Mouse (Mus musculus): ENCODE measurements around the gene Plk5. TPM values are rescaled to one million over a fixed set of nuclear protein-coding genes. Genes with fewer than 3 reads are reported as not detected.

Gene Plk5
- polyA plus RNA-seq (2016; fragmentation: Nextera tagmentation; extraction: Ambion mirVana) = 0.35 and 0.50 TPM in 2 replicates

GRCm38 (mm10) chr10:80356001-80356682 is at the start of gene Plk5:
Gene Plk5, plus strand, starts transcription at chr10:80356459.
- H3K4me1 ChIP-seq = peaks cover 16% of the 10 kb centered on the region
- H3K4me2 ChIP-seq (replicated peaks) = peak within 1 kb of the TSS; percentile 52
- no peaks in the 10 kb centered on the region for H3K36me3 ChIP-seq
- WGBS = 1% methylated on average over 53 of the region's 53 CpGs
- peak within 1 kb of the TSS; percentile 29 for H3K4me3 ChIP-seq
- no peaks in the 10 kb centered on the region for H3K9me3 ChIP-seq (replicated peaks)
- H3K27me3 ChIP-seq = peaks cover 98% of the 10 kb centered on the region
- H3K9ac ChIP-seq = 0 out of 2 replicates have a peak within 1 kb of the TSS, but pooled peaks have one; percentile 28
- no peak within 1 kb of the TSS for H3K27ac ChIP-seq
- no peak for ATAC-seq (ENCODE audit: low FRiP score)

- H3K9me3 ChIP-seq (replicated peaks) = no peaks in the 10 kb centered on the region
- no peak overlapping the region for H3K4me3 ChIP-seq
- no peak overlapping the region for H3K27ac ChIP-seq
- peaks cover 53% of the 10 kb centered on the region for H3K27me3 ChIP-seq
- WGBS = 88% methylated on average over 16 of the region's 16 CpGs
- peaks cover 29% of the 10 kb centered on the region for H3K4me1 ChIP-seq
- no peak for ATAC-seq (ENCODE audit: low FRiP score)
- H3K36me3 ChIP-seq = peaks cover 98% of the 10 kb centered on the region
- H3K4me2 ChIP-seq (replicated peaks) = no peak overlapping the region
- no peak overlapping the region for H3K9ac ChIP-seq
These were observed 44.7 kb upstream of the Plk5 start for GRCm38 (mm10) chr10:80311560-80311959.

GRCm38 (mm10) chr10:80312586-80313504 is 43.4 kb upstream of the Plk5 start:
- Histone ChIP-seq H3K36me3 (peaks cover 98% of the 10 kb centered on the region), H3K27ac (no peak overlapping the region), H3K9me3 (replicated peaks) (no peaks in the 10 kb centered on the region), H3K4me1 (peaks cover 37% of the 10 kb centered on the region), H3K4me3 (0 out of 2 replicates have a peak overlapping the region, but pooled peaks have one; percentile 6), H3K4me2 (replicated peaks) (no peak overlapping the region), H3K9ac (no peak overlapping the region), H3K27me3 (peaks cover 63% of the 10 kb centered on the region)
- ATAC-seq (ENCODE audit: low FRiP score) = no peak
- WGBS = 65% methylated on average over 54 of the region's 54 CpGs

GRCm38 (mm10) chr10:80313627-80314201 is 42.5 kb upstream of the Plk5 start:
- WGBS = 59% methylated on average over 20 of the region's 20 CpGs
- no peak overlapping the region for H3K4me3 ChIP-seq
- ATAC-seq (ENCODE audit: low FRiP score) = no peak
- H3K9me3 ChIP-seq (replicated peaks) = no peaks in the 10 kb centered on the region
- H3K4me1 ChIP-seq = peaks cover 37% of the 10 kb centered on the region
- no peak overlapping the region for H3K27ac ChIP-seq
- peaks cover 63% of the 10 kb centered on the region for H3K27me3 ChIP-seq
- H3K9ac ChIP-seq = no peak overlapping the region
- no peak overlapping the region for H3K4me2 ChIP-seq (replicated peaks)
- peaks cover 98% of the 10 kb centered on the region for H3K36me3 ChIP-seq

GRCm38 (mm10) chr10:80314494-80315001 is 41.7 kb upstream of the Plk5 start:
- Histone ChIP-seq H3K4me2 (replicated peaks) (no peak overlapping the region), H3K4me1 (peaks cover 46% of the 10 kb centered on the region), H3K36me3 (peaks cover 90% of the 10 kb centered on the region), H3K9ac (0 out of 2 replicates have a peak overlapping the region, but pooled peaks have one; percentile 32), H3K27ac (no peak overlapping the region), H3K27me3 (peaks cover 63% of the 10 kb centered on the region), H3K9me3 (replicated peaks) (no peaks in the 10 kb centered on the region), H3K4me3 (no peak overlapping the region)
- ATAC-seq (ENCODE audit: low FRiP score) = no peak
- WGBS = 53% methylated on average over 16 of the region's 16 CpGs

- 54% methylated on average over 27 of the region's 27 CpGs for WGBS
- 0 out of 2 replicates have a peak overlapping the region, but pooled peaks have one; percentile 32 for H3K9ac ChIP-seq
- peaks cover 51% of the 10 kb centered on the region for H3K4me1 ChIP-seq
- no peak overlapping the region for H3K4me3 ChIP-seq
- H3K9me3 ChIP-seq (replicated peaks) = no peaks in the 10 kb centered on the region
- no peak for ATAC-seq (ENCODE audit: low FRiP score)
- H3K4me2 ChIP-seq (replicated peaks) = no peak overlapping the region
- H3K27me3 ChIP-seq = peaks cover 63% of the 10 kb centered on the region
- no peak overlapping the region for H3K27ac ChIP-seq
- peaks cover 85% of the 10 kb centered on the region for H3K36me3 ChIP-seq
These were observed 40.9 kb upstream of the Plk5 start for GRCm38 (mm10) chr10:80315315-80315714.

GRCm38 (mm10) chr10:80316359-80316781 is 39.9 kb upstream of the Plk5 start:
- ATAC-seq (ENCODE audit: low FRiP score) = no peak
- H3K4me2 ChIP-seq (replicated peaks) = no peak overlapping the region
- 36% methylated on average over 11 of the region's 11 CpGs for WGBS
- H3K4me1 ChIP-seq = peaks cover 53% of the 10 kb centered on the region
- H3K36me3 ChIP-seq = peaks cover 74% of the 10 kb centered on the region
- H3K27me3 ChIP-seq = peaks cover 57% of the 10 kb centered on the region
- peak overlapping the region; percentile 1; the same call in 1 of the 2 replicates for H3K9ac ChIP-seq
- H3K4me3 ChIP-seq = no peak overlapping the region
- H3K27ac ChIP-seq = no peak overlapping the region
- H3K9me3 ChIP-seq (replicated peaks) = no peaks in the 10 kb centered on the region

GRCm38 (mm10) chr10:80317011-80317410 is 39.2 kb upstream of the Plk5 start:
- Histone ChIP-seq H3K4me1 (peaks cover 53% of the 10 kb centered on the region), H3K36me3 (peaks cover 68% of the 10 kb centered on the region), H3K27me3 (peaks cover 54% of the 10 kb centered on the region), H3K9ac (no peak overlapping the region), H3K4me3 (no peak overlapping the region), H3K4me2 (replicated peaks) (no peak overlapping the region), H3K9me3 (replicated peaks) (no peaks in the 10 kb centered on the region), H3K27ac (no peak overlapping the region)
- no peak for ATAC-seq (ENCODE audit: low FRiP score)
- WGBS = 61% methylated on average over 10 of the region's 10 CpGs

GRCm38 (mm10) chr10:80320340-80320760 is 35.9 kb upstream of the Plk5 start, which contains the start of gene 2310011J03Rik:
Gene 2310011J03Rik, minus strand, starts transcription at chr10:80320537.
- peaks cover 35% of the 10 kb centered on the region for H3K36me3 ChIP-seq
- H3K4me2 ChIP-seq (replicated peaks) = peak within 1 kb of the TSS; percentile 88
- H3K4me3 ChIP-seq = peak within 1 kb of the TSS; percentile 81
- peak within 1 kb of the TSS; percentile 76 for H3K9ac ChIP-seq
- WGBS = under 1% methylated on average over 34 of the region's 34 CpGs
- peak within 1 kb of the TSS; percentile 68 for H3K27ac ChIP-seq
- H3K27me3 ChIP-seq = peaks cover 44% of the 10 kb centered on the region
- peaks cover 48% of the 10 kb centered on the region for H3K4me1 ChIP-seq
- ATAC-seq (ENCODE audit: low FRiP score) = peak; percentile 65
- no peaks in the 10 kb centered on the region for H3K9me3 ChIP-seq (replicated peaks)

- H3K9me3 ChIP-seq (replicated peaks) = no peaks in the 10 kb centered on the region
- no peak overlapping the region for H3K9ac ChIP-seq
- WGBS = 81% methylated on average over 6 of the region's 6 CpGs
- peaks cover 39% of the 10 kb centered on the region for H3K27me3 ChIP-seq
- H3K4me3 ChIP-seq = no peak overlapping the region
- peaks cover 27% of the 10 kb centered on the region for H3K36me3 ChIP-seq
- ATAC-seq (ENCODE audit: low FRiP score) = no peak
- H3K27ac ChIP-seq = no peak overlapping the region
- peaks cover 41% of the 10 kb centered on the region for H3K4me1 ChIP-seq
- peak overlapping the region; percentile 88; the same call in 1 of the 2 replicates for H3K4me2 ChIP-seq (replicated peaks)
These were observed 35.1 kb upstream of the Plk5 start for GRCm38 (mm10) chr10:80321014-80321669.
